Mouse (Mus musculus): ENCODE data around the gene Apbb2.

Gene Apbb2

DNA sequence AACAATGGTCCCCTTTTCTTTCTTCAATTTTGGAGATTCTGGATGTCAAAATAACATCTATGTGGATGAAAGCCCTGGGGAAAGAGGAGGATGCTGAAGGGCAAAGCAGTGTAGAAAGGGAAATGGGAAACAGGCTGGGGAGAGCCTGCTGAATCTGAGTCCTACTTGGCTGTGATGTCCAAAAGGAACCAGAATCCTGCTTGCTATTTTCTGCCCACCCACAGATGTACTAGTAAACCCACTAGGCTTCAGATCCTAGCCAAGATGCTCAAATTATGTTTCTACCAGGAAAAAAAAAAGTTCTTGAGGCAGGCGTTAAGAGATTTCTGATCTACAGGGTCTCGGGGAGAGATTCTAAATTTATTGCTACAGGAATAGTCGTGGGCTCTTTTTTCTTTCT lies 205.8 kb downstream of the Apbb2 start:
- in situ Hi-C loops (cut with MboI; ENCODE audit: low pct_unique_long_range_greater_than_20kb in 1 of 2, low sequenced_read_pairs in 2 of 2, unreplicated experiment in 1 of 2), result no loop called here

DNA sequence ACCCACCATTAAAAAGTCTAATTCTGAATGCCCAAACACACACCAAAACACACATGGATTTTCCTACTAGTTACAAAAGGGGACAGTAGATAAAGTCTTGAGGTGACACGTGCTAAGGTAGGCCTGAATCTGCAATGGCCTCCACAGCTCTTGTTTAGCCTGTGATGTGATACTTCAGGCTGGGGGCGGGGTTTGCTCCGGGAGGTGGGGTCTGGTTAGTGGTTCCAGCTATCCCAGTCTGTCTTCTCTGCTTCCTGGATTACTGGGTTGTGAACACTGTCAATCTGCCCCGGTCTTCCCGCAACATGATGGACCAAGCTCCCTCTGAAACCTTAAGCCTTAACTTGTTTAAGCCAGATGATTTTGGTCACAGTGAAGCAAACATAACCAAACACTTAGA lies 210.0 kb downstream of the Apbb2 start:
- in situ Hi-C loops (cut with MboI; ENCODE audit: low pct_unique_long_range_greater_than_20kb in 1 of 2, low sequenced_read_pairs in 2 of 2, unreplicated experiment in 1 of 2), result no loop called here

DNA sequence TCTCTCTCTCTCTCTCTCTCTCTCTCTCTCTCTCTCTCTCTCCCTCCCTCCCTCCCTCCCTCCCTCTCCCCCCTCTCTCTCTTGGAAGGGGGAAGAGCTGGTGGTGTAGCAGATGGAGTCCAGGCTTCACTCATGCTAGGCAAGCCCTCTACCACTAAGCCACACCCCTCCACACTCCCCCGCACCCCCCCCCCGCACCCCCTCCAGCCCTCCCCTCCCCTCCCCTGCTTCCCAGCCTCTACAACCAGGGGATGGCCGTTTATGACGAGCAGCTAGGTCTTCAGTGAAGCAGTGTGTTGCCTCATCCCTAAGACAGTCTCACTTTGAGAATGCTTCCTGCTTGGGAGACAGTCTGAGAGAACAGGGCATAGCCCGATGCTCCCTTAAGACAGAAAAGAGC lies 210.6 kb downstream of the Apbb2 start:
- in situ Hi-C loops (cut with MboI; ENCODE audit: low pct_unique_long_range_greater_than_20kb in 1 of 2, low sequenced_read_pairs in 2 of 2, unreplicated experiment in 1 of 2), result no loop called here

DNA sequence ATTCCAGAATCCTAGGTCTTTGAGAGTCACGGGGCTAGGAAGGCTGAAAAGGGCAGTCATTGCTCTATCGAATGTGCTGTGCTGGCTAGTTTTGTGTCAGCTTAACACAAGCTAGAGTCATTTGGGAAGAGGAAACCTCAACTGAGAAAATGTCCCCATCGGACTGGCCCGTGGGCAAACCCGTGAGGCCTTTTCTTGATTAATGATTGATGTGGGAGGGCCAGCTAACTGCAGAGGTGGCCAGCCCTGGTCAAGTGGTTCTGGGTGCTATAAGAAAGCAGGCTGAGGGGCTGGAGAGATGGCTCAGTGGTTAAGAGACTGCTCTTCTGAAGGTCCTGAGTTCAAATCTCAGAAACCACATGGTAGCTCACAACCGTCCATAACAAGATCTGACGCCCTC lies 212.2 kb downstream of the Apbb2 start:
- in situ Hi-C loops (cut with MboI; ENCODE audit: low pct_unique_long_range_greater_than_20kb in 1 of 2, low sequenced_read_pairs in 2 of 2, unreplicated experiment in 1 of 2), result no loop called here

DNA sequence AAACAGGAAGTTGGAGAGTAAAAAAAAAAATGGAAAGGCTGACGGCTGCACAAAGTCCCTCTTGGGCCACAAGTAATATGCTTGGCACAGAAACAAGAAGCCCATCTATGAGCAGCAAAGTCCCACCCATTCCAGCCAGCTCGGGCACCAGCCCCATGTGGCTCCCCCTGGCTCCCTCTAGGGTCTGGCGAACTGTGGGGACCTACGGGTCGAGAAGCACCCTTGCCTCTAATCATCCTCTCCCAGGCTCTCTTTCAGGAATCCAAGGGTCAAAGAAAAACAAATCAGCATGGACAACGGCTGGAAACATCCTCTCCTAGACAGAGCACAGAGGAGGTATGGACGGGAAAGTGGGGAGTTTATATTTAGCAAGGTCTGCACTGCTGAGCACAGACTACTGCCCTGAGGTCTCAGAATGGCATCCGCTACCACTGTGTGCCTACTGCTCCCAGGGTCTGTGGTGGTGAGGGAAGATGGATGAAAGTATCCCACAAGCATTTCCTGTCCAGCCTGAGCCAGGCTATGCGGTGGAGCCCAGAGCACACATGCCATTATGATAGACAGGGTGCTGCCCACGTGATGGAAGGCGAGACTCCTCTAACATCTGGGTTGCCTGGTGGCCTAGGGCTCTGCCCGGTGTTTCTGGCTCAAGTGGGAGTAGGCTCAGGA lies 212.7 kb downstream of the Apbb2 start:
- in situ Hi-C loops (cut with MboI; ENCODE audit: low pct_unique_long_range_greater_than_20kb in 1 of 2, low sequenced_read_pairs in 2 of 2, unreplicated experiment in 1 of 2), result no loop called here

DNA sequence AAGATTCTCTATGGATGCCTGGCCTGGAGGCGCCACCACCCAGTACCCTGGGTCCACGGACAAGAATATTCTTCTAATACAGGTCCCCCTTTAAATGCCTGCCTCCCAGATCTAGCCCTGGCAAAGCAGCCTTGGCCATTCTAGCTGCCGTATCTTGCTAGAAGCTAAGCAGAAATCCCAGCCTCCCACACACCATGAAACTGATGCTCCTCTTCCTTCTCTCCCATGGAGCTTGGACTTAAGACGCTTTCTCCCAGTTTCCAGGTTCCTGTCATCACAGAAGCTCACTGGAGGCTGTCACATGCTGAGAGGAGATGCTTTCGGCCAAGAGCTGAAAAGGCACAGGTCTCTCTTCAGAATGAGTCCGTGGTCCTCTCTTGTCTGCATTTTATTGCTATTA lies 213.3 kb downstream of the Apbb2 start:
- in situ Hi-C loops (cut with MboI; ENCODE audit: low pct_unique_long_range_greater_than_20kb in 1 of 2, low sequenced_read_pairs in 2 of 2, unreplicated experiment in 1 of 2), result no loop called here

DNA sequence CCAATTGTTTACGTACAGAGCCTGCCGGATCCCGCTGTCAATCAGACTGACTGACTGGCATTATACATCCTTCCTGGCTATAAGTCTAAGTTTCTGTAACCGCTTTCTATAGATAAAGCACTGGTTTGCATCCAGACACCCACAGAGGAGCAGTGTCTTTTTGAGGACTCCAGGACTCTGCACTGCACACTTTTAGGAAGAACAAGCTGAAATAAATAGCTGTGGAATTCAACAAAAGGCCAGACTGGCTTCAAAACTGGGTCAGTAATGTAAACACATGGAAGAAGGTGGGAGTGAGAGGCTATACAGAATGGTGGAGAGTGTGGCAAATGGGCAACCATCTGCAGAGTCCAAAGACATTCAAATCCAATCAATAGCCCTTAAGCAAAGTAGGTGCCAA lies 218.0 kb downstream of the Apbb2 start:
- in situ Hi-C loops (cut with MboI; ENCODE audit: low pct_unique_long_range_greater_than_20kb in 1 of 2, low sequenced_read_pairs in 2 of 2, unreplicated experiment in 1 of 2), result no loop called here

DNA sequence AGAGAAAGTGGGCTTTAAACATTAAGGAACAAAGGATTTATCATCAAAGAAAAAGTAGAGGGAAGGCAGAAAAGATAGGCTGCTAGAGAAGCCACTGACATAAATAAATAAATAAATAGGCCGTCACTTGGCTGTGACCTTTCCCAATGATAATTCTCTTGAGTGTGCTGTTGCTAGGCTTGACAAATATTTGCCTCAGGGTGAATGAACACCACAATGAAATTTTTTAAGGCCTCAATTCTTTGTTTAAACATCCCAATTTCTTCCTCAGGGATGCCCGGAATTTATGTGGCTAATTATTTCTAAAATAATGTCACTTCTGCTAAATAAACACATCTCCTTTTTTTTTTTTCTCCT lies 219.3 kb downstream of the Apbb2 start:
- in situ Hi-C loops (cut with MboI; ENCODE audit: low pct_unique_long_range_greater_than_20kb in 1 of 2, low sequenced_read_pairs in 2 of 2, unreplicated experiment in 1 of 2), result no loop called here

DNA sequence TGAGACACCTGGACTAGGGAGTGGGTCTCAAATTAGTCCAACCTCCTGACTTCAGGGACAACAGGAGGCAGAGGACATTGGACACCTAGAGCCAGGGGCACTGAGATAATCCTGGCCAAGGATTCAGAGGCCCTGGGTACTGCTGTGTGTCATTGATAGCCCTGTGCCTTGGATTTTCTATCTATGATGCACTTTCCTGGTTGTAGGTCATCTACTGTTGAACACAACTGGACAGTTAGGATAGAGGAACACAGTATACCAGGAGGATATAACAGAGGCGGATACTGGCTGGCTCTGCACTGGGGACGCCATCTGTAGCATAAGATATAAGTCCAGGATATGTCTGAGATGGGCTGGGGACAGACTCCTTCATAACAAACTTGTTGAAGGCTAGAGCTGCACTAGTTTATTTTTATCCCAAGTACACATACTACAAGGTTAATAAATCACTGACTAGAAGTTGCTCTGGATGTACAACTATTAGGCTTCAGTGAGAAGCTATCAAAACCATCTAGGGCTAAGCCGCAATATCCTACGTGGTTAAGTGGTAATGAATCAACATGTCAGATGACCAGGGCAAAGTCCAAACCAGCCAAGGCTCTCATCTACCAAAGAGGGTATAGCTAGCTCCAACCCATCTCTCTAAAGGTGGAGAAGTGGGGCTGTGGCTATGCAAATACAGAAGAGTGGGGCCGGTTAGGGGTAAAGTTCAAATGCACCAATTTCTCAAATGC lies 219.9 kb downstream of the Apbb2 start:
- in situ Hi-C loops (cut with MboI; ENCODE audit: low pct_unique_long_range_greater_than_20kb in 1 of 2, low sequenced_read_pairs in 2 of 2, unreplicated experiment in 1 of 2), result no loop called here

DNA sequence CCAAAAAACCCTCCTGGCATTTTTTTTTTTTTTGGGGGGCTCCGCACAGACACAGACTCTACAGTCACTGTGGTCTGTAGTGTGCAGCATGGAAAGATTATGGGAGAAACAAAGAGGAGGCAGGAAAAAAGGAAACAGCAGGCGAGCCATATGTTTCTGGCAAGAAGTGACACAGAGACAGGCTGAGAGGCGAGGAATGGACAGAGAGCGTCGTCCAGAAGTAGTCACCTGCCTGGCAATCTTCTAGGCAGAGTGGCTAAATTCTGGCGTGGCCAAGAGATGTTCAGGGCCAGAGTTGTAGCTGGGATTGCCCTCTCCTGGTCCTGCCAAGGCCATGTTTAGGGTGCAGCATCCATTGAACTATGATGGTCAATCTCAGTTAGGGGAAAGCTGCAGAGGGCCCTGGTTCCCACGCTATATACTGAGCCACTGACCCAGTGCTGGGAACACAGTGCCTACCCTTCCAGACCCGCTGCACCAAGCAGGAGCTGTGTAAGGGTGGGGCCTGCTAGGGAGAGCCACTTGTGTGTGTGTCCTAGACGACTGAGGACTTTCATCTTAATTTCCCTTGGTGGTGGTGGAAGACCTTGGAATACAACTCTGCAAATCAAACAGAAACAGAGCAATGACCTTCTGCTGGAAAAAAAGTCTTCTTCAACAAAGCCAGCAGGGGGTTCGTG lies 224.7 kb downstream of the Apbb2 start:
- in situ Hi-C loops (cut with MboI; ENCODE audit: low pct_unique_long_range_greater_than_20kb in 1 of 2, low sequenced_read_pairs in 2 of 2, unreplicated experiment in 1 of 2), result no loop called here

DNA sequence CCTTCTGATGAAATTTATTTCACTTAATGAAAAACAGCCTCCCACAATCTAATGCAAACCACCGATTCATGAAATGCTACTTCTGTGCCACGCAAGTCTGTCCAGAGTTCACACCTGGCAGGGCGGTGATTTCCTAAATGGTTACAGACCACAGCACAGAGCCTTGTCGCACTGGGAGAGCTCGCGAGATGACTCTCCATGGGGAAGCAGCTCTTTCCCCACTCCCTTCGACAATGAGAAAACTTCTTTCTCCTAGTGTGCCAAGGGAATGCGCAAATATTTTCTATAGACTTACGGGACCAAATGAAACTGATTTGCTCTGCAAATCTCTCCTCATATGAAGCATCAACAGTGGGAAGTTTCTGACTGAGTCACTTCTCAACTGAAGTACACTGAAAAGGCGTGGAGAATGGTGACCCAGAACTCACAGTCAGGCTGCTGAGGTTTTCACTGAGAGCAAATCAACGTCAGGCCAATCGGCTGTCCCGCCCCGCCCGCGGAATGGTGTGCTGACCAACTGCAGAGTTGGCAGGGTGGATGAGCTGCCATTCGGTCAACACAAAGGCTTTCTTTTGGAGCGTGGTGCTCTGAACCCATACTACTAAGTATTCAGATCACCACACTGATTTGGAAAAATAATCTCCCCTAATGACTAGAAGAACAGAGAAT lies 225.6 kb downstream of the Apbb2 start:
- in situ Hi-C loops (cut with MboI; ENCODE audit: low pct_unique_long_range_greater_than_20kb in 1 of 2, low sequenced_read_pairs in 2 of 2, unreplicated experiment in 1 of 2), result no loop called here

DNA sequence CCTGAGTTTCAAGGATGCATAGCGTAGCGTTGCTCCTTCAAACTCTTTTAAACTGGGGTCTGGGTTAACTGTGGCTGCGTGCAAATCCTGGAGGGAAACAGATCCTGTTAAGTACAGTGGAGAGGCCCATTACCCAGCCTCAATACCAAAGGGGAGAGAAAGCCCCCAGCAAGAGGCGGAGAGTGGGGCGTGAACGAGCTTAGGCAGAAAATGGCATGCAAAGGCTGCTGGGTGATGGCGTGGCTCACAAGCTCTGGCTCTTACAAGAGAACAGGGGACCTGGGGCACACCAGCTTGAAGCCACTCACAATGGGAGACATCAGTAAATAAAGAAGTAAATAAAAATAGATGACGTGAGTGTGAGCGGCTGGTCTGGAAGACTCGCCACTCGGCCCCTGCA lies 226.8 kb downstream of the Apbb2 start:
- in situ Hi-C loops (cut with MboI; ENCODE audit: low pct_unique_long_range_greater_than_20kb in 1 of 2, low sequenced_read_pairs in 2 of 2, unreplicated experiment in 1 of 2), result no loop called here

DNA sequence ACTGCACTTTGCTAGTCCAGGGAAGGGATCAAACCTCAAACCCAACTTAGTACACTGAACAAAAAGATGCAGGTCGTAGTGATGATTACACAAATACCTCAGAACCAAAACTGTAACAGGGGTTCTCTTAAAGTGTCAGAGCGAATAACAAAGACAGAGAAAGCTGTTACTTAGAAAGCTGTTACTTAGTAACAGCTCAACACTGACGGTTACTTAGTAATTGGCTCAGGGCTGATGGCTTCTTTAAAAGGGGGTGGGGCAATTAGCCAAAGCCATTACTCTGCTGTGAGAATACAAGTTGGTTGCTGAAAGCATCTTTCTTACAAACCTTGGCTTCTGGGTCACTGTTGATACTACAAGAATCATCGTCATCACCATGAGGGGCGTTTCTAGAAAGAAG lies 227.3 kb downstream of the Apbb2 start:
- in situ Hi-C loops (cut with MboI; ENCODE audit: low pct_unique_long_range_greater_than_20kb in 1 of 2, low sequenced_read_pairs in 2 of 2, unreplicated experiment in 1 of 2), result no loop called here

DNA sequence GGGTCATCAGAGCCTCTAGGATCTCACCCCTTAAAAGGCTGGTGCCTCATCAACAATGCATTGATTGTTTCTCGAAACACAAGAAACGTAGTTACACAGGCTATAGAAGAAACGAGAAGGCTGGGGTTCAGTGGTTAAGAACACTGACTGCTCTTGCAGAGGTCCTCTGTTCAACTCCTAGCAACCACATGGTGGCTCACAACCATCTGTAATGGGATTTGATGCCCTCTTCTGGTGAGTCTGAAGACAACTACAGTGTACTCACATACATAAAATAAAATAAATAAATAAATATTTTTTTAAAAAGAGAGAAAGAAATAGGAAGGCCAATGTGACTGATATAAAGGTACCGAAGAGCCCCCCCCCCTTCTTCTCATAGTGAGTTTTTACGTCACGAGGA lies 228.0 kb downstream of the Apbb2 start:
- in situ Hi-C loops (cut with MboI; ENCODE audit: low pct_unique_long_range_greater_than_20kb in 1 of 2, low sequenced_read_pairs in 2 of 2, unreplicated experiment in 1 of 2), result no loop called here

DNA sequence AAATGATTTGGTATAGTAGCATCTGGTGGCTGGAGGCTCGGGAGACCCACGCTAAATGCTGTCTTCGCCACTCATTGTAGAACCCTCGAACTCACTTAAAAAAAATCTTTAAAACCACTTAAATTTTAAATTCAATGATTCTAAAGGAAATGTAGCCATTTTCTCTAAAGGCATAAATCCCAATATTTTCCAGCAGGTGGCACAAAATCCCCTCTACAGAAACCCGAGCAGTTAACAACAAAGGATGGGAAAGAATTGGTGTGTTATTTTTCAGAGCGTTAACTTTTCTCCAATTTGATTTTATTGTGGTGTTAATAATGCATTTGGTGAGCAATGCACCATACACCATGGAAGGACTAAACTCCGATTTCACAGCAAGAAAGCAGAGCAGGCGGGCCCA lies 231.1 kb downstream of the Apbb2 start:
- in situ Hi-C loops (cut with MboI; ENCODE audit: low pct_unique_long_range_greater_than_20kb in 1 of 2, low sequenced_read_pairs in 2 of 2, unreplicated experiment in 1 of 2), result no loop called here

DNA sequence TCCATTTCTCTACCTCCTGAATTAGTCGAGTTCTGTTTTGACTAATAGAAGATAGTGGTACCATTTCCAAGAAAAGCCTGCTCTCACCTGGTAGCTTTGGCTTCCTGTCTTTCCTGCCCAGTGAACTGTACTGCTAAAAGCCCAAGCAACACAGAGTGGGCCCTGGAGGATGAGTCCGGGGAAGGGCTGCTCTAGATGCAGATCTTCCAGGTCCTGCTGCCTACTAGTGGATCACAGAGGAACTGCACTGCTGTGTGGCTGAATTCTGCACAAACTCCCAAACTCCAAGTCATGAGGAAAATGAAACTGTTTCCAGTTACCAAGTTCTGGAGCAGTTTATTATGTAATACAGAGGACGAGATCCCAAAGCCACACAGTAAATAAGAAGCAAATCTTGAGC lies 232.9 kb downstream of the Apbb2 start:
- in situ Hi-C loops (cut with MboI; ENCODE audit: low pct_unique_long_range_greater_than_20kb in 1 of 2, low sequenced_read_pairs in 2 of 2, unreplicated experiment in 1 of 2), result no loop called here

DNA sequence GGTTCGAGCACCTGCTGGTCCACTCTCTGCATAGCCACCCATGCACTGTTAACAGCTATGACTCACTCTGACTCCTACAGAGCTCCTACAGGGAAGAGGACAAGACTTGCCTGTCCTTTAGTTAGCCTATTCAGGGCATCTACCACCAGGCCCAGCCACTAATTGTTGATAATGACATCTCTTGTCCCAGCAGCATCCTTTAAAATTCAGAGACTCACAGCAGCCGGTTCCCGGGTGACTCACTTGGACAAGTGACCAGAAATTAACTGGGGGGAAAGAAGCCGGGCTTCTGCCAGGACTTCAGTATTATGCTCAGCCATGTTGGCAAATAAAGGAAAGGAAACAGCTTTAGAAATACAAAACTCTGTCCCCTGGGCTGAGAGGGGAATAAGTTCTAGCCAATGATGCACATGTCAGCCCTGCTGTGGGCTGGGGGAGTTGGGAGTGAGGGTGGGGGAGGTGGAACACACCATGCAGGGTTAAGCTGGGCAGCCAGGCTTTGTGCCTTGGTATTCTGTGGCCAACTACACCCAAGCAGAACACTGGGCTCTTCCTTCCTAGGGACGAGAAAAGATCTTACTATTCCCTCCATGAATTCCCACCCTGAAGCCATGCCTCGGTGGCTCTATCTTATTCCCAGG lies 233.7 kb downstream of the Apbb2 start:
- in situ Hi-C loops (cut with MboI; ENCODE audit: low pct_unique_long_range_greater_than_20kb in 1 of 2, low sequenced_read_pairs in 2 of 2, unreplicated experiment in 1 of 2), result no loop called here

DNA sequence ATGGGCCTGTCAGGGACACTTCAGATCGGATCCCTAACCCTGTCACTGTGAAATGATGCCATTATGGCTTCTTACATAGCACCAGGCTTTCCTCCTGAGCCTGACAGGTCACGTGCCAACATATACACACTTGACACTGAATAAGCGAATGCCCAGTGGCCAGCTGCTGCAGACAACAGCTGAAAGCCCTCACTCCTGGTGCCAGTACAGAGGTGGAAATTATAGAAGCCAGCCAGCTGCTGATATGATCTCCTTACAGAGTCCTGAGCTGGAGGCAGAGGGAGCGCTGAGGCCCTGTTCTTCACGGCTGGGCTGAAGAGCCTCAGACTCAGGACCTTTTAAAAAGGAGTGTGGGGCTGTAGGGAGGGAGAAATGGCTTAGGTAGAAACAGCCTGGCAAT lies 234.5 kb downstream of the Apbb2 start:
- in situ Hi-C loops (cut with MboI; ENCODE audit: low pct_unique_long_range_greater_than_20kb in 1 of 2, low sequenced_read_pairs in 2 of 2, unreplicated experiment in 1 of 2), result no loop called here

DNA sequence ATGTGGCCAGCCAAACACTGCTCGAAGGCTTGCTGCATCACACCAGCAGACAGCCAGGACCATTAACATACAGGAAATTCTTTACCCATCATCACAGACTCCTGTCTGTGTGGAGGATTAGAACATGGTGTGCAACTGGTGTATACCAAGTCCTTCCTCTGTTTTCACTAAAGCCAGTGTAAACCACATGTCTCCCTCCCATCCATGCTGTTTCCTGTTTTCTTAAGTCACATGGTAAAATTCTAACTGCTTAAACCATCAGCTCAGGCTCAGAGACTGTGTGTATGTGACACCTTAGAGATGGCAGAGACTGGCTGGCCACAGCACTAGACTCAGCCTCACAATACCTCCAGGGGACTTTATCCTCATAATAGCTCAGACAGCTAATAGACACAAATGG lies 236.5 kb downstream of the Apbb2 start:
- in situ Hi-C loops (cut with MboI; ENCODE audit: low pct_unique_long_range_greater_than_20kb in 1 of 2, low sequenced_read_pairs in 2 of 2, unreplicated experiment in 1 of 2), result no loop called here

Data from mouse embryonic stem cell (cell line).